25 mouse cellular contexts compared by ENCODE assay signal in the genomic region with DNA sequence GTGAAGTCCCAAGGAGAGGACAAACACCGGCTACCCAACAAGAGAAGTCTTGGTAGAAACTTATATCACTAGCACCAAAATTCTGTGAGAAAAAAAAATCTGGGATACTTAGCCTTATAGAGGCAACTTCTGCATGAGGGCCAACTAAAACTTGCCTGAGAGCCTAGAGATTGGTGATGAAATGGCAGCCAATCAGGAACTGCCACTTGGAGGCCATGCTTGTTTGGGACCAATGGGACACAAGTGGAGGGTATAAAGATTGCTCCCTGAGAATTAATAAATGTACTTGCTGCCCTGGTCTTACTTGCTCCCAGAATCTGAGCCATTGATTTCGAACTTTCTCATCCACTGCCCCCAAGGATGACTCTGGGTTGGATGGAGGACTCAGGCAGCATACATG. TPM values are rescaled to one million over a fixed set of nuclear protein-coding genes. Genes with fewer than 3 reads are reported as not detected.
"Had no signal": no experiment of that assay in that cellular context is flagged by ENCODE, and none has a peak within 500 bp of the region (broad histone marks: within the 10 kb centered on the region; RNA-seq: fewer than 3 reads in every experiment).

No protein-coding gene starts in this region.

- H3K9ac ChIP-seq: kidney, embryonic 15.5 days; limb, embryonic 13.5 days; liver, embryonic 13.5 days; midbrain, embryonic 12.5 days; midbrain, embryonic 15.5 days; neural tube, embryonic 12.5 days; neural tube, embryonic 15.5 days; stomach, embryonic 15.5 days had no signal

- H3K27ac ChIP-seq: kidney, embryonic 15.5 days; limb, embryonic 13.5 days; liver, embryonic 13.5 days; midbrain, embryonic 12.5 days; midbrain, embryonic 15.5 days; neural tube, embryonic 12.5 days; neural tube, embryonic 15.5 days; stomach, embryonic 15.5 days had no signal

- DNase-seq: kidney, adult 11 months; kidney, adult 8-10 months; kidney, postnatal 10 days; kidney, postnatal 36 days; left cerebral cortex, postnatal 4 days; liver, embryonic 13.5 days; lung, adult 2 months; lung, postnatal 14 days; lung, postnatal 4 days; retina, postnatal 1 day; right cerebral cortex, postnatal 4 days; thymus, postnatal 25 days had no signal

- H3K36me3 ChIP-seq: kidney, embryonic 15.5 days; limb, embryonic 13.5 days; liver, embryonic 13.5 days; midbrain, embryonic 12.5 days; midbrain, embryonic 15.5 days; neural tube, embryonic 12.5 days; neural tube, embryonic 15.5 days; stomach, embryonic 15.5 days had no signal

- H3K4me1 ChIP-seq: kidney, embryonic 15.5 days; limb, embryonic 13.5 days; liver, embryonic 13.5 days; midbrain, embryonic 12.5 days; midbrain, embryonic 15.5 days; neural tube, embryonic 12.5 days; neural tube, embryonic 15.5 days had no signal

- H3K9me3 ChIP-seq: kidney, embryonic 15.5 days; liver, embryonic 13.5 days; midbrain, embryonic 12.5 days; midbrain, embryonic 15.5 days; neural tube, embryonic 12.5 days; neural tube, embryonic 15.5 days; stomach, embryonic 15.5 days had no signal

- H3K27me3 ChIP-seq: kidney, embryonic 15.5 days; limb, embryonic 13.5 days; liver, embryonic 13.5 days; midbrain, embryonic 12.5 days; midbrain, embryonic 15.5 days; neural tube, embryonic 12.5 days; neural tube, embryonic 15.5 days; stomach, embryonic 15.5 days had no signal

- H3K4me3 ChIP-seq: kidney, embryonic 15.5 days; limb, embryonic 13.5 days; liver, embryonic 13.5 days; midbrain, embryonic 12.5 days; midbrain, embryonic 15.5 days; neural tube, embryonic 12.5 days; neural tube, embryonic 15.5 days; stomach, embryonic 15.5 days had no signal

RNA-seq across cellular contexts. Expression of a gene that starts 57.5 kb away (rescaled TPM):
- total RNA-seq: layer of hippocampus, postnatal 14 days; left cerebral cortex, postnatal 4 days; liver, adult 2 months; megakaryocyte, adult 5-6 weeks had no signal
- polyA plus RNA-seq: kidney, embryonic 15.5 days; limb, embryonic 13.5 days; liver, adult 2 months; liver, embryonic 13.5 days; liver, embryonic 16.5 days; lung, adult 2 months; lung, embryonic 16.5 days; midbrain, embryonic 12.5 days; midbrain, embryonic 15.5 days; neural tube, embryonic 12.5 days; neural tube, embryonic 15.5 days; stomach, embryonic 15.5 days; thymus, postnatal 0 days had no signal
